In genomic region chr15:83209092-83209695, GRCm38 (mm10) we compare ENCODE assay signal across 8 mouse cellular contexts. TPM values are rescaled to one million over a fixed set of nuclear protein-coding genes. Genes with fewer than 3 reads are reported as not detected.
DNase-seq lines count a peak whose midpoint lies in the region; ATAC-seq and TF ChIP-seq lines count a peak whose summit lies in the region.

No protein-coding gene starts in this region.

- no peaks in the 10 kb centered on the region for H3K79me2 ChIP-seq in CH12.LX (replicated peaks; ENCODE audit: control insufficient read depth, extremely low read depth, insufficient read depth, poor library complexity, severe bottlenecking)

- peaks cover 20% of the 10 kb centered on the region for H3K4me1 ChIP-seq in heart, embryonic 10.5 days
- peaks cover 10 to 34% of the 10 kb centered on the region in 2 experiments; a peak in 3 of 4 replicates for H3K4me1 ChIP-seq in CH12.LX (ENCODE audit: control insufficient read depth in 1 of 2, insufficient read depth in 2 of 2)
- no peaks in the 10 kb centered on the region for H3K4me1 ChIP-seq in forebrain, embryonic 15.5 days
- H3K4me1 ChIP-seq in limb, embryonic 14.5 days (ENCODE audit: control insufficient read depth, insufficient read depth, low read length): peaks cover 10% of the 10 kb centered on the region

- TF ChIP-seq RAD21 in CH12.LX (IDR thresholded peaks at IDR 0.05; ENCODE audit: low read depth, low read length): peak; percentile 29

- no peak overlapping the region for H3K9ac ChIP-seq in CH12.LX (ENCODE audit: insufficient read depth, low read depth)
- H3K9ac ChIP-seq in forebrain, embryonic 15.5 days (replicated peaks): no peak overlapping the region
- H3K9ac ChIP-seq in limb, embryonic 14.5 days (ENCODE audit: low read depth, low read length, severe bottlenecking): no peak overlapping the region

- H3K27me3 ChIP-seq in heart, embryonic 10.5 days (ENCODE audit: insufficient read depth, poor library complexity, severe bottlenecking): peaks cover 12% of the 10 kb centered on the region; the same call in 1 of the 2 replicates
- H3K27me3 ChIP-seq in CH12.LX (replicated peaks): no peaks in the 10 kb centered on the region
- no peaks in the 10 kb centered on the region for H3K27me3 ChIP-seq in forebrain, embryonic 15.5 days
- H3K27me3 ChIP-seq in limb, embryonic 14.5 days (ENCODE audit: control insufficient read depth, insufficient read depth, low read length): no peaks in the 10 kb centered on the region

- 37% methylated on average over 4 of the region's 4 CpGs for WGBS in heart, embryonic 10.5 days
- WGBS in forebrain, embryonic 15.5 days: 35% methylated on average over 4 of the region's 4 CpGs
- WGBS in limb, embryonic 14.5 days: 36% methylated on average over 4 of the region's 4 CpGs

- dilution Hi-C loops in CH12.LX (cut with MboI; ENCODE audit: extremely low pct_ligation_motif_present, extremely low pct_unique_long_range_greater_than_20kb, low sequenced_read_pairs): no loop called here

- TF ChIP-seq CTCF in CH12.LX (conservative IDR thresholded peaks at IDR 0.05 in 1 of 2, IDR thresholded peaks at IDR 0.05 in 1 of 2; ENCODE audit: low read depth in 2 of 2, low read length in 2 of 2): peak in 1 of 2 experiments; percentile 57; a peak in 2 of 4 replicates

- no peak for TF ChIP-seq EP300 in CH12.LX (IDR thresholded peaks at IDR 0.05; ENCODE audit: low read length)

- in situ Hi-C loops in CH12.LX (cut with MboI; ENCODE audit: low pct_ligation_motif_present, low pct_unique_long_range_greater_than_20kb, low sequenced_read_pairs): loop anchor here (5.0 to 25.0 kb wide), 4 partner anchors 57 to 397 kb away; partner anchors contain the start of gene Ttll1

- no peak for ATAC-seq in forebrain, embryonic 15.5 days (replicated peaks)
- ATAC-seq in limb, embryonic 14.5 days (ENCODE audit: low FRiP score, low read depth): peak; percentile 5; the same call in 1 of the 2 replicates
- ATAC-seq in granulocyte monocyte progenitor cell, adult 5-6 weeks (replicated peaks; ENCODE audit: poor library complexity, severe bottlenecking): no peak

- H3K4me3 ChIP-seq in heart, embryonic 10.5 days: peak overlapping the region; percentile 37; the same call in 1 of the 2 replicates
- no peak overlapping the region for H3K4me3 ChIP-seq in CH12.LX (replicated peaks in 1 of 3; ENCODE audit: low read depth in 2 of 3, low read length in 2 of 3, poor library complexity in 1 of 3)
- H3K4me3 ChIP-seq in forebrain, embryonic 15.5 days: 0 out of 2 replicates have a peak overlapping the region, but pooled peaks have one; percentile 22
- peak overlapping the region; percentile 30 for H3K4me3 ChIP-seq in limb, embryonic 14.5 days (replicated peaks; ENCODE audit: low read length)

- H3K4me2 ChIP-seq in CH12.LX (ENCODE audit: insufficient read depth, low read depth, poor library complexity, severe bottlenecking): no peak overlapping the region
- H3K4me2 ChIP-seq in forebrain, embryonic 15.5 days (replicated peaks): peak overlapping the region; percentile 43
- peak overlapping the region; percentile 52 for H3K4me2 ChIP-seq in limb, embryonic 14.5 days (replicated peaks; ENCODE audit: low read depth, low read length, severe bottlenecking)

- TF ChIP-seq POLR2A in CH12.LX (IDR thresholded peaks at IDR 0.05; ENCODE audit: low read depth, low read length): no peak
- no peak for TF ChIP-seq POLR2A in limb, embryonic 14.5 days (IDR thresholded peaks at IDR 0.05; ENCODE audit: borderline replicate concordance, extremely low read depth, insufficient read depth, insufficient read length)

- intact Hi-C loops in heart, postnatal 25 days (cut with DNase I): loop anchor here (5.0 kb wide), 4 partner anchors 37 to 397 kb away; partner anchors contain the start of gene Cyb5r3

- DNase-seq in heart, embryonic 10.5 days (ENCODE audit: low spot score): no peak
- no peak for DNase-seq in heart, postnatal 25 days (ENCODE audit: low spot score)
- no peak for DNase-seq in CH12.LX (ENCODE audit: extremely low read depth)
- DNase-seq in limb, embryonic 14.5 days (ENCODE audit: low spot score): peak; percentile 24
- no peak for DNase-seq in adrenal gland, adult 8-10 months
- DNase-seq in layer of hippocampus, postnatal 36 days: no peak

- H3K36me3 ChIP-seq in heart, embryonic 10.5 days: no peaks in the 10 kb centered on the region
- H3K36me3 ChIP-seq in CH12.LX (replicated peaks in 1 of 2; ENCODE audit: control insufficient read depth in 1 of 2, insufficient read depth in 1 of 2, low read length in 1 of 2): no peaks in the 10 kb centered on the region
- H3K36me3 ChIP-seq in forebrain, embryonic 15.5 days: no peaks in the 10 kb centered on the region
- no peaks in the 10 kb centered on the region for H3K36me3 ChIP-seq in limb, embryonic 14.5 days (ENCODE audit: control insufficient read depth, insufficient read depth, low read length)

- H3K9me3 ChIP-seq in heart, embryonic 10.5 days: no peaks in the 10 kb centered on the region
- no peaks in the 10 kb centered on the region for H3K9me3 ChIP-seq in CH12.LX (replicated peaks; ENCODE audit: low read length)
- no peaks in the 10 kb centered on the region for H3K9me3 ChIP-seq in forebrain, embryonic 15.5 days
- no peaks in the 10 kb centered on the region for H3K9me3 ChIP-seq in limb, embryonic 14.5 days (ENCODE audit: control insufficient read depth, low read length)

- no peak overlapping the region for H3K27ac ChIP-seq in heart, embryonic 10.5 days
- no peak overlapping the region for H3K27ac ChIP-seq in CH12.LX (ENCODE audit: insufficient read depth, low read depth)
- no peak overlapping the region for H3K27ac ChIP-seq in forebrain, embryonic 15.5 days (replicated peaks)
- no peak overlapping the region for H3K27ac ChIP-seq in limb, embryonic 14.5 days (replicated peaks; ENCODE audit: low read depth, low read length)

TF ChIP-seq in CH12.LX, 34 proteins besides CTCF, POLR2A, EP300 and RAD21:
- TF ChIP-seq SMC3 (IDR thresholded peaks at IDR 0.05; ENCODE audit: low read depth, low read length) (peak; percentile 33), ZNF384 (IDR thresholded peaks at IDR 0.05; ENCODE audit: low read depth, low read length) (no peak)

RNA-seq across cellular contexts. Expression of gene Cyb5r3, which starts 36.8 kb away (rescaled TPM):
- 177 and 178 TPM in 2 replicates for polyA plus RNA-seq in heart, embryonic 10.5 days (2016; fragmentation: Nextera tagmentation; extraction: Ambion mirVana)
- total RNA-seq in heart, postnatal 25 days (2021): 10 to 100 TPM; 80.4 to 85.5 TPM
- total RNA-seq in CH12.LX (2012; rRNA removed): 54.3 and 59.1 TPM in 2 replicates
- total RNA-seq in CH12.LX (2014; rRNA removed): 30.1 and 35.7 TPM in 2 replicates
- polyA plus RNA-seq in CH12.LX (2012; ENCODE audit: insufficient read length, low read depth): 92.7 and 102 TPM in 2 replicates
- polyA plus RNA-seq in forebrain, embryonic 15.5 days (2015; fragmentation: Nextera tagmentation; extraction: Ambion mirVana): 85.3 and 92.8 TPM in 2 replicates
- polyA plus RNA-seq in limb, embryonic 14.5 days (2012; rRNA removed): 73.3 and 79.9 TPM in 2 replicates
- polyA plus RNA-seq in limb, embryonic 14.5 days (2014; fragmentation: Nextera tagmentation; extraction: Ambion mirVana): 135 and 136 TPM in 2 replicates
- total RNA-seq in granulocyte monocyte progenitor cell, adult 5-6 weeks (2014; fragmentation: Nextera tagmentation): 48.7 and 61.3 TPM in 2 replicates
- total RNA-seq in granulocyte monocyte progenitor cell, adult 5-6 weeks (2017): 22.4 and 27.8 TPM in 2 replicates
- total RNA-seq in adrenal gland, adult 8-10 months (2022): 100 to 1,000 TPM; 296 to 432 (median 354) TPM
- total RNA-seq in layer of hippocampus, postnatal 36 days (2021): 10 to 100 TPM; 59.0 to 60.0 TPM

RNA-seq across cellular contexts. Expression of gene A4galt, which starts 42.4 kb away (rescaled TPM):
- not detected in 2 replicates for polyA plus RNA-seq in heart, embryonic 10.5 days (2016; fragmentation: Nextera tagmentation; extraction: Ambion mirVana)
- total RNA-seq in heart, postnatal 25 days (2021): 1 to 10 TPM; 4.8 to 6.5 TPM
- total RNA-seq in CH12.LX (2012; rRNA removed) (23.6 and 29.8 TPM in 2 replicates), CH12.LX (2014; rRNA removed) (14.8 and 15.9 TPM in 2 replicates)
- polyA plus RNA-seq in CH12.LX (2012; ENCODE audit: insufficient read length, low read depth): 11.2 and 11.4 TPM in 2 replicates
- polyA plus RNA-seq in forebrain, embryonic 15.5 days (2015; fragmentation: Nextera tagmentation; extraction: Ambion mirVana): 1.5 and 1.7 TPM in 2 replicates
- 2.9 and 3.5 TPM in 2 replicates for polyA plus RNA-seq in limb, embryonic 14.5 days (2012; rRNA removed)
- 1.4 and 2.7 TPM in 2 replicates for polyA plus RNA-seq in limb, embryonic 14.5 days (2014; fragmentation: Nextera tagmentation; extraction: Ambion mirVana)
- not detected in 2 replicates for total RNA-seq in granulocyte monocyte progenitor cell, adult 5-6 weeks (2014; fragmentation: Nextera tagmentation)
- not detected in 2 replicates for total RNA-seq in granulocyte monocyte progenitor cell, adult 5-6 weeks (2017)
- 10 to 100 TPM in 3 of 4 experiments, 1 to 10 TPM in 1; 8.1 to 18.4 (median 12.7) TPM for total RNA-seq in adrenal gland, adult 8-10 months (2022)
- total RNA-seq in layer of hippocampus, postnatal 36 days (2021): 1 to 10 TPM; 2.0 to 4.0 TPM

Comparison
In these comparisons a context has a peak if more than half of its experiments do, and no peak if none do; other contexts are left out.
1. H3K4me3 ChIP-seq: peak in heart, embryonic 10.5 days (single experiment), forebrain, embryonic 15.5 days (single experiment) and limb, embryonic 14.5 days (single experiment); none in CH12.LX (0 of 3).